Mouse (Mus musculus) forebrain, postnatal 0 days (tissue): ENCODE measurements around the gene Slc24a4. TPM values are rescaled to one million over a fixed set of nuclear protein-coding genes. Genes with fewer than 3 reads are reported as not detected.

Source experiments
- ATAC-seq: fragments of 200-750 bp; cut with Nextera tagmentation; 2 replicates; pipeline ENCODE4 v1.8.0; 2017; ENCODE audit warnings: mild to moderate bottlenecking, moderate library complexity
- DNase-seq: peaks from one replicate; pipeline ENCODE4 v3.0.0-alpha.2; 2015
- H3K27ac ChIP-seq: fragments of 300-500 bp; sonication (generic); 2 replicates; pipeline ENCODE4 v1.5.1; 2014; ENCODE audit warnings: low read depth, mild to moderate bottlenecking, antibody characterized with exemption, low read length, moderate library complexity, mixed read lengths
- H3K27me3 ChIP-seq: fragments of 300-500 bp; sonication (generic); 2 replicates; pipeline ENCODE4 v1.6.1; 2014; ENCODE audit warnings: mild to moderate bottlenecking, low read length, mixed read lengths; ENCODE audit not compliant: insufficient read depth
- H3K36me3 ChIP-seq: fragments of 300-500 bp; sonication (generic); 2 replicates; pipeline ENCODE4 v1.6.1; 2014; ENCODE audit warnings: mild to moderate bottlenecking, moderate library complexity; ENCODE audit not compliant: insufficient read depth
- H3K4me1 ChIP-seq: fragments of 300-500 bp; sonication (generic); 2 replicates; pipeline ENCODE4 v1.6.1; 2014; ENCODE audit warnings: antibody characterized with exemption; ENCODE audit not compliant: insufficient read depth
- H3K4me2 ChIP-seq: fragments of 300-500 bp; sonication (generic); 2 replicates; pipeline ENCODE4 v1.6.1; 2014; ENCODE audit warnings: low read depth, mild to moderate bottlenecking, moderate library complexity
- H3K4me3 ChIP-seq: fragments of 300-500 bp; sonication (generic); 2 replicates; pipeline ENCODE4 v1.5.1; 2014; ENCODE audit warnings: low read depth, low read length, mixed read lengths
- H3K9ac ChIP-seq: fragments of 300-500 bp; sonication (generic); 2 replicates; pipeline ENCODE4 v1.6.1; 2014; ENCODE audit warnings: mild to moderate bottlenecking
- H3K9me3 ChIP-seq: fragments of 300-500 bp; sonication (generic); 2 replicates; pipeline ENCODE4 v1.6.1; 2016; ENCODE audit warnings: low read length
- CTCF ChIP-seq: sonication (generic); IDR thresholded peaks from 2 replicates; pipeline ENCODE4 v1.5.1; 2016; ENCODE audit warnings: antibody characterized with exemption, control low read depth, low read depth
- WGBS: fragments of 180-500 bp; shearing (Covaris S2); extraction: QIAGEN DNeasy Blood & Tissue Kit; methylation state at CpG from one replicate; pipeline ENCODE4 v1.1.7; 2014; 5-methylcytosine and 5-hydroxymethylcytosine counted together
- polyA plus RNA-seq: library from polyadenylated mRNA; unstranded; fragments of >200 nt; fragmentation: Nextera tagmentation; extraction: Ambion mirVana; gene quantifications from 2 replicates; pipeline ENCODE4 v1.2.1, GENCODE M21; 2015
- total RNA-seq: library from RNA; depleted of rRNA; stranded (reverse); fragments of >200 nt; gene quantifications from 2 replicates; pipeline ENCODE4 v1.2.3, GENCODE M21; 2014

Gene Slc24a4
- total and polyA plus RNA-seq, 2 experiments from 2014 or later = 2.4 to 5.6 TPM

- Histone ChIP-seq H3K9ac (no peak overlapping the region), H3K4me3 (no peak overlapping the region), H3K27ac (no peak overlapping the region), H3K9me3 (no peaks in the 10 kb centered on the region), H3K36me3 (no peaks in the 10 kb centered on the region), H3K27me3 (no peaks in the 10 kb centered on the region), H3K4me1 (no peaks in the 10 kb centered on the region), H3K4me2 (no peak overlapping the region)
- no peak for DNase-seq
- no peak for ATAC-seq
- 66% methylated on average over 5 of the region's 5 CpGs for WGBS
- no peak for TF ChIP-seq CTCF
These were observed 166.1 kb downstream of the Slc24a4 start for GRCm38 (mm10) chr12:102294634-102295033.

DNA sequence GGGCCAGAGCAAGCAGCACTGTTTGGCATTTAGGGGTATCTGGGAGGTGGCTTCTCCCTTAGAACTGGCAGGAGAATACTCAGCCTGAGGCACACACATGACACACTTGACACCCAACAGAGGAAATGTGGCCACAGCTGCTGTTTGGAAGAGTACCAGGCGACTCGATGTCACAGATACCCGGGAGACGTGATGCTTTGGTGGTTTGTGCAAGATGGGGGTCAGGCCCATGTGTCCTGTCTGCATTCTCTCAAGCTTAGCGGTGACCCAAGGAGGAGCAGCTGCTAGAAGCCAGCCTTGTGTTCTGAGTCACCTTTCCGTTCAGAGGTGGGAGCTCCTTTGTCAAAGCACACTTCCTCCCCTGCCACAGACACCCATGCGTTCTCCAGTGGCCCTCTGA, 166.7 kb downstream of the Slc24a4 start:
- 66% methylated on average over 7 of the region's 7 CpGs for WGBS

GRCm38 (mm10) chr12:102295662-102296061, 167.1 kb downstream of the Slc24a4 start:
- no peak overlapping the region for H3K27ac ChIP-seq
- no peak for TF ChIP-seq CTCF
- H3K4me1 ChIP-seq = no peaks in the 10 kb centered on the region
- H3K4me3 ChIP-seq = no peak overlapping the region
- no peak overlapping the region for H3K4me2 ChIP-seq
- H3K27me3 ChIP-seq = no peaks in the 10 kb centered on the region
- no peaks in the 10 kb centered on the region for H3K36me3 ChIP-seq
- ATAC-seq (no peak), DNase-seq (no peak)
- no peaks in the 10 kb centered on the region for H3K9me3 ChIP-seq
- WGBS = 88% methylated on average over 8 of the region's 8 CpGs
- H3K9ac ChIP-seq = no peak overlapping the region

More for the DNA sequence above, 166.7 kb downstream of the Slc24a4 start:
- Histone ChIP-seq H3K27ac (no peak overlapping the region), H3K4me2 (no peak overlapping the region), H3K9me3 (no peaks in the 10 kb centered on the region), H3K36me3 (no peaks in the 10 kb centered on the region), H3K9ac (no peak overlapping the region), H3K4me1 (no peaks in the 10 kb centered on the region), H3K4me3 (no peak overlapping the region), H3K27me3 (no peaks in the 10 kb centered on the region)
- DNase-seq (no peak), ATAC-seq (0 out of 2 replicates have a peak, but pooled peaks have one; percentile 10)
- no peak for TF ChIP-seq CTCF

DNA sequence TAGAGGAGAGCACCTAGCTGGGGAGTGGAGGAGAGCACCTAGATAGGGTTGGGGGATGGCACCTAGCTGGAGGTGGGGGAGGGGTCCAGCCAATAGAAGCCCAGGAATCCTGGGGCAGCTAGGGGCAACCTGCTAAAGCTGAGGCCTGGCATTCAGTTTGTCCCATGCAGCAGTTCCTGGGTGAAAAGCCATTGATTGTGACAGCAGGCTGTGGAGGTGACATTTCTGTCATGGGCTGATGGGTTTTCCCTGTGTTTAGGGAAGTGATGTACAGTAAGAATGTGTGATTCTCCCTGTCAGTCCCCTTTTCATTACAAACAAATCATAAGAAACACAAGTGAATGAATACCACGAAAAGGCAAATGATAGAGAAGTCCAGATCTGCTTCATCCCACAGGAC, 167.8 kb downstream of the Slc24a4 start:
- Histone ChIP-seq H3K4me3 (no peak overlapping the region), H3K9ac (no peak overlapping the region), H3K27ac (no peak overlapping the region), H3K4me1 (no peaks in the 10 kb centered on the region), H3K9me3 (no peaks in the 10 kb centered on the region), H3K4me2 (no peak overlapping the region), H3K27me3 (no peaks in the 10 kb centered on the region), H3K36me3 (no peaks in the 10 kb centered on the region)
- TF ChIP-seq CTCF = no peak
- DNase-seq = no peak
- WGBS = 86% methylated on average over 1 of the region's 1 CpGs
- no peak for ATAC-seq

GRCm38 (mm10) chr12:102296967-102297366, 168.4 kb downstream of the Slc24a4 start:
- no peaks in the 10 kb centered on the region for H3K4me1 ChIP-seq
- no peak overlapping the region for H3K4me2 ChIP-seq
- DNase-seq (no peak), ATAC-seq (no peak)
- no peak overlapping the region for H3K4me3 ChIP-seq
- H3K36me3 ChIP-seq = no peaks in the 10 kb centered on the region
- no peaks in the 10 kb centered on the region for H3K27me3 ChIP-seq
- no peak overlapping the region for H3K27ac ChIP-seq
- no peak for TF ChIP-seq CTCF
- H3K9me3 ChIP-seq = no peaks in the 10 kb centered on the region
- H3K9ac ChIP-seq = no peak overlapping the region
- 88% methylated on average over 4 of the region's 4 CpGs for WGBS

GRCm38 (mm10) chr12:102299209-102299608, 170.7 kb downstream of the Slc24a4 start:
- Histone ChIP-seq H3K36me3 (no peaks in the 10 kb centered on the region), H3K27ac (no peak overlapping the region), H3K9me3 (no peaks in the 10 kb centered on the region), H3K4me2 (no peak overlapping the region), H3K4me1 (peaks cover 7% of the 10 kb centered on the region; the same call in 1 of the 2 replicates), H3K27me3 (no peaks in the 10 kb centered on the region), H3K4me3 (no peak overlapping the region), H3K9ac (no peak overlapping the region)
- TF ChIP-seq CTCF = no peak
- ATAC-seq (no peak), DNase-seq (no peak)
- 70% methylated on average over 5 of the region's 5 CpGs for WGBS

DNA sequence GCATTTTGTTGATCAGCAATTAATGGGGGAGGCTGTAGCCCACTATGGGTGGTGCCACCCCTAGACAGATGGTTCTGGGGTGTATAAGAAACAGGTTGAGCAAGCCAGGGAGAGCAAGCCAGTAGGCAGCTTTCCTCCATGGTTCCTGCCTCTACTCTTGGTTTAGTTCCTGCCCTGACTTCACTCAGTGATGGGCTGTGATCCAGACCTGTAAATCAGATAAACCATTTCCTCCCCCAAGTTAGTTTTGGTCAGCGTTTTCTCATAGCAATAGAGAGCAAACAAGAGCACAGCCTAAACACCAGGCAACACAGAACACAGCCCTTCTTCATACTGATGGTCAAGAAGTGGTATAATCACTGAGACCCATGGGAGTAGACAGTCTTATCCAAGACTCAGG, 173.1 kb downstream of the Slc24a4 start:
- H3K27ac ChIP-seq = no peak overlapping the region
- 83% methylated on average over 1 of the region's 1 CpGs for WGBS
- no peaks in the 10 kb centered on the region for H3K9me3 ChIP-seq
- no peaks in the 10 kb centered on the region for H3K27me3 ChIP-seq
- no peak overlapping the region for H3K4me3 ChIP-seq
- TF ChIP-seq CTCF = no peak
- no peak overlapping the region for H3K9ac ChIP-seq
- H3K4me2 ChIP-seq = no peak overlapping the region
- H3K4me1 ChIP-seq = peaks cover 9% of the 10 kb centered on the region; the same call in 1 of the 2 replicates
- no peak for DNase-seq
- H3K36me3 ChIP-seq = no peaks in the 10 kb centered on the region
- ATAC-seq = no peak
